Mouse (Mus musculus): ENCODE measurements at regions not wholly inside any gene's neighbourhood (a gene's known extent, or its start where the extent isn't known, plus 50 kb on each side); places are given as distances from the start of the nearest gene placed in this dataset.

- TF ChIP-seq CTCF (IDR thresholded peaks at IDR 0.05; ENCODE audit: borderline replicate concordance, insufficient read depth, low read length), result no peak
- no peak for TF ChIP-seq POLR2A (IDR thresholded peaks at IDR 0.05; ENCODE audit: low read depth, low read length)
These were observed 203.0 kb downstream of the Osr1 start for GRCm38 (mm10) chr12:9772875-9773274.

Measured in embryonic fibroblast, embryonic 13.5 days (primary cell).